Mouse (Mus musculus): ENCODE results near the gene Scaf4. TPM values are rescaled to one million over a fixed set of nuclear protein-coding genes. Genes with fewer than 3 reads are reported as not detected.

Scaf4 gene
- polyA plus RNA-seq (2015; fragmentation: Nextera tagmentation; extraction: Ambion mirVana), result 29.7 and 33.6 TPM in 2 replicates

- H3K27ac ChIP-seq, result peak within 1 kb of the TSS; percentile 95
- no peaks in the 10 kb centered on the region for H3K36me3 ChIP-seq
- H3K9ac ChIP-seq, result peak within 1 kb of the TSS; percentile 95
- peak within 1 kb of the TSS; percentile 92 for H3K4me2 ChIP-seq
- no peaks in the 10 kb centered on the region for H3K9me3 ChIP-seq
- no peaks in the 10 kb centered on the region for H3K27me3 ChIP-seq
- peaks cover 38% of the 10 kb centered on the region for H3K4me1 ChIP-seq
- peak within 1 kb of the TSS; percentile 100 for H3K4me3 ChIP-seq
- WGBS, result under 1% methylated on average over 110 of the region's 123 CpGs
- ATAC-seq (ENCODE audit: insufficient number of reproducible peaks, insufficient read depth, low FRiP score, low TSS enrichment, low read depth), result peak; percentile 97
Observed at GRCm38 (mm10) chr16:90283905-90284891, at the start of gene Scaf4. Gene Scaf4, minus strand, starts transcription at chr16:90284503.

- WGBS, result 68% methylated on average over 6 of the region's 6 CpGs
- no peak for ATAC-seq (ENCODE audit: insufficient number of reproducible peaks, insufficient read depth, low FRiP score, low TSS enrichment, low read depth)
Observed at GRCm38 (mm10) chr16:90332553-90332952, 48.2 kb upstream of the Scaf4 start.

GRCm38 (mm10) chr16:90330979-90331378 is 46.7 kb upstream of the Scaf4 start:
- no peaks in the 10 kb centered on the region for H3K9me3 ChIP-seq
- H3K27ac ChIP-seq, result no peak overlapping the region
- H3K36me3 ChIP-seq, result no peaks in the 10 kb centered on the region
- H3K4me3 ChIP-seq, result no peak overlapping the region
- no peak for ATAC-seq (ENCODE audit: insufficient number of reproducible peaks, insufficient read depth, low FRiP score, low TSS enrichment, low read depth)
- H3K4me1 ChIP-seq, result no peaks in the 10 kb centered on the region
- WGBS, result 88% methylated on average over 6 of the region's 6 CpGs
- no peak overlapping the region for H3K4me2 ChIP-seq
- no peak overlapping the region for H3K9ac ChIP-seq
- peaks cover 5% of the 10 kb centered on the region; the same call in 1 of the 2 replicates for H3K27me3 ChIP-seq

More at GRCm38 (mm10) chr16:90332553-90332952, 48.2 kb upstream of the Scaf4 start:
- no peak overlapping the region for H3K27ac ChIP-seq
- H3K4me2 ChIP-seq, result no peak overlapping the region
- H3K9me3 ChIP-seq, result no peaks in the 10 kb centered on the region
- H3K9ac ChIP-seq, result no peak overlapping the region
- H3K4me3 ChIP-seq, result no peak overlapping the region
- peaks cover 5% of the 10 kb centered on the region; the same call in 1 of the 2 replicates for H3K27me3 ChIP-seq
- no peaks in the 10 kb centered on the region for H3K4me1 ChIP-seq
- H3K36me3 ChIP-seq, result no peaks in the 10 kb centered on the region

- 62% methylated on average over 8 of the region's 8 CpGs for WGBS
- H3K9me3 ChIP-seq, result no peaks in the 10 kb centered on the region
- H3K4me3 ChIP-seq, result no peak overlapping the region
- no peaks in the 10 kb centered on the region for H3K36me3 ChIP-seq
- no peak for ATAC-seq (ENCODE audit: insufficient number of reproducible peaks, insufficient read depth, low FRiP score, low TSS enrichment, low read depth)
- no peak overlapping the region for H3K9ac ChIP-seq
- H3K4me1 ChIP-seq, result no peaks in the 10 kb centered on the region
- H3K4me2 ChIP-seq, result no peak overlapping the region
- H3K27me3 ChIP-seq, result peaks cover 5% of the 10 kb centered on the region; the same call in 1 of the 2 replicates
- H3K27ac ChIP-seq, result no peak overlapping the region
Observed at GRCm38 (mm10) chr16:90329511-90329910, 45.2 kb upstream of the Scaf4 start.

GRCm38 (mm10) chr16:90322850-90323528 is 38.7 kb upstream of the Scaf4 start:
- ATAC-seq (ENCODE audit: insufficient number of reproducible peaks, insufficient read depth, low FRiP score, low TSS enrichment, low read depth), result peak; percentile 60; the same call in 1 of the 2 replicates
- Histone ChIP-seq H3K27ac (no peak overlapping the region), H3K27me3 (no peaks in the 10 kb centered on the region), H3K36me3 (no peaks in the 10 kb centered on the region), H3K9me3 (no peaks in the 10 kb centered on the region), H3K4me3 (no peak overlapping the region), H3K4me1 (peaks cover 6% of the 10 kb centered on the region; the same call in 1 of the 2 replicates), H3K9ac (no peak overlapping the region), H3K4me2 (no peak overlapping the region)
- WGBS, result 27% methylated on average over 8 of the region's 8 CpGs

- H3K27ac ChIP-seq, result no peak overlapping the region
- H3K36me3 ChIP-seq, result no peaks in the 10 kb centered on the region
- no peaks in the 10 kb centered on the region for H3K27me3 ChIP-seq
- ATAC-seq (ENCODE audit: insufficient number of reproducible peaks, insufficient read depth, low FRiP score, low TSS enrichment, low read depth), result no peak
- no peak overlapping the region for H3K9ac ChIP-seq
- H3K4me1 ChIP-seq, result peaks cover 6% of the 10 kb centered on the region; the same call in 1 of the 2 replicates
- no peak overlapping the region for H3K4me2 ChIP-seq
- H3K4me3 ChIP-seq, result no peak overlapping the region
- 76% methylated on average over 7 of the region's 7 CpGs for WGBS
- no peaks in the 10 kb centered on the region for H3K9me3 ChIP-seq
Observed at GRCm38 (mm10) chr16:90319321-90319720, 35.0 kb upstream of the Scaf4 start.

- Histone ChIP-seq H3K27me3 (no peaks in the 10 kb centered on the region), H3K9me3 (no peaks in the 10 kb centered on the region), H3K4me2 (no peak overlapping the region), H3K9ac (no peak overlapping the region), H3K36me3 (no peaks in the 10 kb centered on the region), H3K4me3 (no peak overlapping the region), H3K27ac (no peak overlapping the region), H3K4me1 (peaks cover 6% of the 10 kb centered on the region; the same call in 1 of the 2 replicates)
- ATAC-seq (ENCODE audit: insufficient number of reproducible peaks, insufficient read depth, low FRiP score, low TSS enrichment, low read depth), result no peak
- WGBS, result 48% methylated on average over 12 of the region's 12 CpGs
Observed at GRCm38 (mm10) chr16:90318372-90318926, 34.1 kb upstream of the Scaf4 start.

- ATAC-seq (ENCODE audit: insufficient number of reproducible peaks, insufficient read depth, low FRiP score, low TSS enrichment, low read depth), result no peak
- H3K36me3 ChIP-seq, result no peaks in the 10 kb centered on the region
- H3K4me3 ChIP-seq, result no peak overlapping the region
- H3K9ac ChIP-seq, result no peak overlapping the region
- H3K4me1 ChIP-seq, result peaks cover 3% of the 10 kb centered on the region; the same call in 1 of the 2 replicates
- 76% methylated on average over 4 of the region's 4 CpGs for WGBS
- no peak overlapping the region for H3K27ac ChIP-seq
- no peak overlapping the region for H3K4me2 ChIP-seq
- H3K27me3 ChIP-seq, result no peaks in the 10 kb centered on the region
- H3K9me3 ChIP-seq, result no peaks in the 10 kb centered on the region
Observed at GRCm38 (mm10) chr16:90317777-90318176, 33.5 kb upstream of the Scaf4 start.

GRCm38 (mm10) chr16:90315881-90316280 is 31.6 kb upstream of the Scaf4 start:
- no peak overlapping the region for H3K4me2 ChIP-seq
- H3K9ac ChIP-seq, result no peak overlapping the region
- no peak overlapping the region for H3K4me3 ChIP-seq
- ATAC-seq (ENCODE audit: insufficient number of reproducible peaks, insufficient read depth, low FRiP score, low TSS enrichment, low read depth), result no peak
- H3K27me3 ChIP-seq, result no peaks in the 10 kb centered on the region
- WGBS, result 70% methylated on average over 4 of the region's 4 CpGs
- no peak overlapping the region for H3K27ac ChIP-seq
- peaks cover 3% of the 10 kb centered on the region; the same call in 1 of the 2 replicates for H3K4me1 ChIP-seq
- no peaks in the 10 kb centered on the region for H3K9me3 ChIP-seq
- H3K36me3 ChIP-seq, result no peaks in the 10 kb centered on the region

GRCm38 (mm10) chr16:90312449-90313082 is 28.3 kb upstream of the Scaf4 start:
- 0 out of 2 replicates have a peak, but pooled peaks have one; percentile 43 for ATAC-seq (ENCODE audit: insufficient number of reproducible peaks, insufficient read depth, low FRiP score, low TSS enrichment, low read depth)
- Histone ChIP-seq H3K27ac (no peak overlapping the region), H3K4me1 (no peaks in the 10 kb centered on the region), H3K27me3 (no peaks in the 10 kb centered on the region), H3K9ac (no peak overlapping the region), H3K9me3 (no peaks in the 10 kb centered on the region), H3K36me3 (no peaks in the 10 kb centered on the region), H3K4me3 (no peak overlapping the region), H3K4me2 (no peak overlapping the region)
- WGBS, result 71% methylated on average over 13 of the region's 13 CpGs

All from embryonic facial prominence, embryonic 13.5 days (tissue).